Mouse (Mus musculus): Measurements from ENCODE around the gene Ipcef1. TPM values are rescaled to one million over a fixed set of nuclear protein-coding genes. Genes with fewer than 3 reads are reported as not detected.

The Ipcef1 gene
- polyA plus RNA-seq, 1 experiment from 2014 or later, result 0.63 TPM

- peak; percentile 47 for DNase-seq (ENCODE audit: low spot score, missing footprints)
- Histone ChIP-seq H3K9ac (ENCODE audit: low read length) (no peak overlapping the region), H3K27ac (ENCODE audit: low read depth, low read length) (no peak overlapping the region), H3K4me3 (ENCODE audit: low read depth, low read length) (no peak overlapping the region), H3K36me3 (ENCODE audit: control insufficient read depth, insufficient read depth, low read length) (no peaks in the 10 kb centered on the region), H3K27me3 (ENCODE audit: control insufficient read depth, insufficient read depth, low read length) (no peaks in the 10 kb centered on the region), H3K4me1 (ENCODE audit: control insufficient read depth, insufficient read depth, low read length) (peaks cover 3% of the 10 kb centered on the region), H3K4me2 (no peak overlapping the region), H3K9me3 (ENCODE audit: control insufficient read depth, low read length) (no peaks in the 10 kb centered on the region)
- ATAC-seq (ENCODE audit: low FRiP score), result no peak
- 82% methylated on average over 10 of the region's 10 CpGs for WGBS
Observed at GRCm38 (mm10) chr10:7047288-7047918, 4.9 kb downstream of the Ipcef1 start.

GRCm38 (mm10) chr10:7043896-7044295 is 8.4 kb downstream of the Ipcef1 start:
- no peaks in the 10 kb centered on the region for H3K36me3 ChIP-seq (ENCODE audit: control insufficient read depth, insufficient read depth, low read length)
- no peaks in the 10 kb centered on the region for H3K9me3 ChIP-seq (ENCODE audit: control insufficient read depth, low read length)
- 79% methylated on average over 5 of the region's 5 CpGs for WGBS
- ATAC-seq (ENCODE audit: low FRiP score), result no peak
- no peaks in the 10 kb centered on the region for H3K27me3 ChIP-seq (ENCODE audit: control insufficient read depth, insufficient read depth, low read length)
- no peak overlapping the region for H3K4me2 ChIP-seq
- no peak overlapping the region for H3K9ac ChIP-seq (ENCODE audit: low read length)
- no peaks in the 10 kb centered on the region for H3K4me1 ChIP-seq (ENCODE audit: control insufficient read depth, insufficient read depth, low read length)
- peak; percentile 68 for DNase-seq (ENCODE audit: low spot score, missing footprints)
- no peak overlapping the region for H3K4me3 ChIP-seq (ENCODE audit: low read depth, low read length)
- H3K27ac ChIP-seq (ENCODE audit: low read depth, low read length), result no peak overlapping the region

GRCm38 (mm10) chr10:7041032-7041431 is 11.2 kb downstream of the Ipcef1 start:
- no peaks in the 10 kb centered on the region for H3K36me3 ChIP-seq (ENCODE audit: control insufficient read depth, insufficient read depth, low read length)
- no peak for ATAC-seq (ENCODE audit: low FRiP score)
- H3K4me2 ChIP-seq, result no peak overlapping the region
- no peak overlapping the region for H3K9ac ChIP-seq (ENCODE audit: low read length)
- no peaks in the 10 kb centered on the region for H3K9me3 ChIP-seq (ENCODE audit: control insufficient read depth, low read length)
- H3K4me3 ChIP-seq (ENCODE audit: low read depth, low read length), result no peak overlapping the region
- no peaks in the 10 kb centered on the region for H3K4me1 ChIP-seq (ENCODE audit: control insufficient read depth, insufficient read depth, low read length)
- no peak overlapping the region for H3K27ac ChIP-seq (ENCODE audit: low read depth, low read length)
- DNase-seq (ENCODE audit: low spot score, missing footprints), result no peak
- no peaks in the 10 kb centered on the region for H3K27me3 ChIP-seq (ENCODE audit: control insufficient read depth, insufficient read depth, low read length)

DNA sequence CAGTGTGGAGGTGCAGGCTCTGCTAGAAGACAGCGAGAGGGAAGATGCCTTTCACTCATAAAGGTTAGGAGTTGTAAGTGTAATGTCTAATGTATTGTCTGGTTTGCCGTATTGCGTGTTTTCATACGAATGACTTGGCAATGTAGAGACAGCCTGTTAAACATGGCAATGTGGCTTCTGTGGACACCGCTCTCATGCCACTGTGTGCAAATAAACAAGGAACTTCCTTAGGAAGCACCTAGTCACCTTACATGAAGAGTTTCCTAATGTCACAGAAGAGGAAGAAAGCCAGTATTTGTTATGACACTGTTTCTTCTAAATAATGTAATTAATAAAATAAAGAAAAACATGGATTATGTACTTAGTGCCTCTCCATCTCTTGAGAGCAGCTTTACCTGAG is 15.1 kb downstream of the Ipcef1 start:
- 95% methylated on average over 5 of the region's 5 CpGs for WGBS

DNA sequence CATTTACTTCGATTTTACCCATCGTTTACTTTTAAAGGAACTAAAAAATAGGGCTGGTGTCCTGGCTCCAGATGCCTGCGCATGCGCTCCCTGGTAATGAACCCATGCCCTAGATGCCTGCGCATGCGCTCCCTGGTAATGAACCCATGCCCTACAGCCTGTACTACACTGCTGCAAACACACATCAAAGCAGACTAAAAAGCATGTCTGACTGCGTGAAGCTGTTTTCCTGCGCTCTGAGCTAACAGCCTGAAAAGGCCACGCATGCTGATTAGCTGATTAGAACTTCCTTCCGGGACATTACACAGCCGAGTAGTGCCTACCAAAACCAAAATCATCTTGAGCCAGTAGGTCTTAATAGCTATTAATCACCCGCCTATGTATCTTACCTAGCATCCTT is 16.7 kb downstream of the Ipcef1 start:
- peak; percentile 50; the same call in 1 of the 2 replicates for ATAC-seq (ENCODE audit: low FRiP score)
- no peak overlapping the region for H3K4me3 ChIP-seq (ENCODE audit: low read depth, low read length)
- H3K27me3 ChIP-seq (ENCODE audit: control insufficient read depth, insufficient read depth, low read length), result no peaks in the 10 kb centered on the region
- H3K9me3 ChIP-seq (ENCODE audit: control insufficient read depth, low read length), result no peaks in the 10 kb centered on the region
- no peak overlapping the region for H3K27ac ChIP-seq (ENCODE audit: low read depth, low read length)
- no peaks in the 10 kb centered on the region for H3K4me1 ChIP-seq (ENCODE audit: control insufficient read depth, insufficient read depth, low read length)
- 84% methylated on average over 12 of the region's 12 CpGs for WGBS
- H3K9ac ChIP-seq (ENCODE audit: low read length), result no peak overlapping the region
- DNase-seq (ENCODE audit: low spot score, missing footprints), result no peak
- no peaks in the 10 kb centered on the region for H3K36me3 ChIP-seq (ENCODE audit: control insufficient read depth, insufficient read depth, low read length)
- no peak overlapping the region for H3K4me2 ChIP-seq

More for the DNA sequence above, 15.1 kb downstream of the Ipcef1 start:
- Histone ChIP-seq H3K4me2 (no peak overlapping the region), H3K36me3 (ENCODE audit: control insufficient read depth, insufficient read depth, low read length) (no peaks in the 10 kb centered on the region), H3K27ac (ENCODE audit: low read depth, low read length) (no peak overlapping the region), H3K4me1 (ENCODE audit: control insufficient read depth, insufficient read depth, low read length) (no peaks in the 10 kb centered on the region), H3K9ac (ENCODE audit: low read length) (no peak overlapping the region), H3K4me3 (ENCODE audit: low read depth, low read length) (no peak overlapping the region), H3K9me3 (ENCODE audit: control insufficient read depth, low read length) (no peaks in the 10 kb centered on the region), H3K27me3 (ENCODE audit: control insufficient read depth, insufficient read depth, low read length) (no peaks in the 10 kb centered on the region)
- no peak for DNase-seq (ENCODE audit: low spot score, missing footprints)
- ATAC-seq (ENCODE audit: low FRiP score), result no peak

DNA sequence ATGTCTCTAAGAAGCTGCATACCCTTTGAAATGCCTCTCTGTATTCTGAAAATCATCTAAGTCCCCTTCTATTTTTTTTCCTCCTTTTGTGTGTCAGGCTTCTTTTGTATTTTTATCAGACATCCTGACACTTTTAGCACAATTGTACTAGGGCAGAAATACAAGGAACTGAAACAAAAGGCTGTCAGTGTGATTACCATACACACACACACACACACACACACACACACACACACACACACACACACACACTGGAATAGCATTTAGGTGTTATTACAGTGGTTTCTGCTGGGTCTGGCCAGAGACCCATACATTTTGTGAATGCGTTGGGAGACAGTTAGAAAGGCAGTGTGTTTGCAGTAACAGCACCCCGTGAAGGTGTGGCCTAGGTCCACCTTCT is 18.8 kb downstream of the Ipcef1 start:
- Histone ChIP-seq H3K4me1 (ENCODE audit: control insufficient read depth, insufficient read depth, low read length) (no peaks in the 10 kb centered on the region), H3K4me2 (no peak overlapping the region), H3K27me3 (ENCODE audit: control insufficient read depth, insufficient read depth, low read length) (no peaks in the 10 kb centered on the region), H3K4me3 (ENCODE audit: low read depth, low read length) (no peak overlapping the region), H3K9me3 (ENCODE audit: control insufficient read depth, low read length) (no peaks in the 10 kb centered on the region), H3K36me3 (ENCODE audit: control insufficient read depth, insufficient read depth, low read length) (no peaks in the 10 kb centered on the region), H3K9ac (ENCODE audit: low read length) (no peak overlapping the region), H3K27ac (ENCODE audit: low read depth, low read length) (no peak overlapping the region)
- DNase-seq (ENCODE audit: low spot score, missing footprints) (no peak), ATAC-seq (ENCODE audit: low FRiP score) (no peak)
- 89% methylated on average over 2 of the region's 2 CpGs for WGBS

DNA sequence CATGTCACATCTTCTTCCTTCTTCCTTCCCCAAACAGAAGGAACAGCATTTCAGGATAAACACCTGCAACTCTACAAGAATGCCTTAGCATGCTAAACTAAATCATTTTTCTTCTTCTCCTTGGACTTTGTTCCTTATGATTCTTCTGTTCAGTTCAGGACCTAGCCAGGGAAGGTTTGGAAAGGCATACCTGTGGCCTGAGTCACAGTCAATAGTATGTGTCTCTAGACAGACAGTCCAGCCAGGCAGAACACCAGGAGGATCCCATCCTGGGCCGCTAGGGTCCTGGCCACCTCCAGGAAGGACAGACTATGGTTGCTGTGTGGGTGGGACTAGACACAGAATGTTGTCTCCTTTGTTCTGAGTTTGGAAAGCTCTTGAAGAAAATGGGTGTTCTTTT is 27.2 kb downstream of the Ipcef1 start:
- no peak overlapping the region for H3K4me2 ChIP-seq
- no peaks in the 10 kb centered on the region for H3K36me3 ChIP-seq (ENCODE audit: control insufficient read depth, insufficient read depth, low read length)
- H3K27ac ChIP-seq (ENCODE audit: low read depth, low read length), result no peak overlapping the region
- 84% methylated on average over 1 of the region's 1 CpGs for WGBS
- no peak for ATAC-seq (ENCODE audit: low FRiP score)
- no peak for DNase-seq (ENCODE audit: low spot score, missing footprints)
- H3K27me3 ChIP-seq (ENCODE audit: control insufficient read depth, insufficient read depth, low read length), result no peaks in the 10 kb centered on the region
- no peak overlapping the region for H3K9ac ChIP-seq (ENCODE audit: low read length)
- H3K9me3 ChIP-seq (ENCODE audit: control insufficient read depth, low read length), result no peaks in the 10 kb centered on the region
- no peak overlapping the region for H3K4me3 ChIP-seq (ENCODE audit: low read depth, low read length)
- no peaks in the 10 kb centered on the region for H3K4me1 ChIP-seq (ENCODE audit: control insufficient read depth, insufficient read depth, low read length)

DNA sequence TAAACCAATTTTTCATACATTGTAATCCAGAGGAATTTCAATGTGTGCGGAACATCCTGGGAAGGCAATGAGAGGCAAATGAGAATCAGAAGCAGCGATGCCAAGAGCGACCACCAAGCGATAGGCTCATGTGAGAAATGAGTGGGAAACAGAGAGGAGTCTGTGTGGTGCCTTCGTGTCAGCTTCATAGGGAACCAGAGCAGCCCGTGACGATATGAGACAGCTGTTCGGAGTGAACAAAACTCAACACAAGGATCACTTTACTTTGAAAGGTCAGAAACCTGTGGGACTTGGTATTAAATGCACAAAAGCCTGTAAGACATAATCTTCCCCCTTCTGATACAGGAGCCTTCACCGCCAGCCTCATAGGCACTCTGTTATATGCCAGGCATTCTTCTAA is 31.7 kb downstream of the Ipcef1 start:
- Histone ChIP-seq H3K27me3 (ENCODE audit: control insufficient read depth, insufficient read depth, low read length) (no peaks in the 10 kb centered on the region), H3K4me3 (ENCODE audit: low read depth, low read length) (no peak overlapping the region), H3K9ac (ENCODE audit: low read length) (no peak overlapping the region), H3K36me3 (ENCODE audit: control insufficient read depth, insufficient read depth, low read length) (no peaks in the 10 kb centered on the region), H3K4me1 (ENCODE audit: control insufficient read depth, insufficient read depth, low read length) (no peaks in the 10 kb centered on the region), H3K4me2 (no peak overlapping the region), H3K27ac (ENCODE audit: low read depth, low read length) (no peak overlapping the region), H3K9me3 (ENCODE audit: control insufficient read depth, low read length) (no peaks in the 10 kb centered on the region)
- WGBS, result 91% methylated on average over 9 of the region's 9 CpGs
- no peak for ATAC-seq (ENCODE audit: low FRiP score)
- no peak for DNase-seq (ENCODE audit: low spot score, missing footprints)

GRCm38 (mm10) chr10:7019781-7020386 is 32.4 kb downstream of the Ipcef1 start:
- no peak overlapping the region for H3K4me3 ChIP-seq (ENCODE audit: low read depth, low read length)
- H3K9ac ChIP-seq (ENCODE audit: low read length), result no peak overlapping the region
- ATAC-seq (ENCODE audit: low FRiP score) (no peak), DNase-seq (ENCODE audit: low spot score, missing footprints) (no peak)
- no peaks in the 10 kb centered on the region for H3K27me3 ChIP-seq (ENCODE audit: control insufficient read depth, insufficient read depth, low read length)
- no peak overlapping the region for H3K4me2 ChIP-seq
- WGBS, result 77% methylated on average over 7 of the region's 7 CpGs
- H3K4me1 ChIP-seq (ENCODE audit: control insufficient read depth, insufficient read depth, low read length), result no peaks in the 10 kb centered on the region
- H3K27ac ChIP-seq (ENCODE audit: low read depth, low read length), result no peak overlapping the region
- no peaks in the 10 kb centered on the region for H3K9me3 ChIP-seq (ENCODE audit: control insufficient read depth, low read length)
- H3K36me3 ChIP-seq (ENCODE audit: control insufficient read depth, insufficient read depth, low read length), result no peaks in the 10 kb centered on the region

Measured in midbrain, embryonic 11.5 days (tissue).